ENCODE assay signal across 15 mouse cellular contexts in the genomic region with DNA sequence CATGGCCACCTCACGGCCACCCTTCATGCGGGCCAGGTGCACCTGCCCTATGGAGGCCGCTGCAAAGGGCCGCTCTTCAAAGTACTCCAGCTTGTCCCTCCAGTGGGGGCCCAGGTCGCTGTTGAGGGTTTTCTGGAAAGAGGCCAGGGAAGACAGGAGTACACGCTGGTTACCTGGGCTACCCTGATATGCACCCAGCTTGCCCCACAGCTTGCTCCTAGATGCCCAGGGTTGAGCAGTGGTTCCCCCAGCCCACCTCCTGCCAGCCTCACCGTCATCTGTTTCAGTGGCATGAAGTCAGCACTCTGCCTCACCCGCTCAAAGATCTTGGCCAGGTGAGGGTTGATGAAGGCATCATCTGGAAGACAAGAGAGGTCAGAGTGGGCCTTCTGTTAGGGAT.
"Had no signal": no experiment of that assay in that cellular context is flagged by ENCODE, and none has a peak within 500 bp of the region (broad histone marks: within the 10 kb centered on the region; RNA-seq: fewer than 3 reads in every experiment).

No protein-coding gene starts in this region.

- H3K27ac ChIP-seq: left cerebral cortex, adult 2 months; liver, embryonic 13.5 days; midbrain, embryonic 13.5 days; neural tube, embryonic 13.5 days; stomach, embryonic 15.5 days had no signal

- H3K4me1 ChIP-seq: liver, embryonic 13.5 days; midbrain, embryonic 13.5 days; neural tube, embryonic 13.5 days; stomach, embryonic 15.5 days had no signal

- H3K4me3 ChIP-seq: left cerebral cortex, adult 2 months; liver, embryonic 13.5 days; midbrain, embryonic 13.5 days; myocyte; neural tube, embryonic 13.5 days; stomach, embryonic 15.5 days had no signal

- DNase-seq: kidney, postnatal 25 days; layer of hippocampus, postnatal 36 days; liver, embryonic 13.5 days; lung, adult 2 months; lung, postnatal 14 days; lung, postnatal 4 days; retina, postnatal 1 day; right cerebral cortex, postnatal 25 days; spleen, adult 18-20 months; thymus, postnatal 25 days had no signal
